Mouse (Mus musculus): ENCODE measurements around the gene Slc18b1. TPM values are rescaled to one million over a fixed set of nuclear protein-coding genes. Genes with fewer than 3 reads are reported as not detected.
"Not testable (repeated sequence)": the region's sequence is repeated elsewhere in the genome, so short reads cannot be mapped to it uniquely, and the experiment has no call there.

The Slc18b1 gene
- polyA plus RNA-seq, 1 experiment from 2014 or later, result 15.8 TPM

GRCm38 (mm10) chr10:23784121-23784520 is 12.7 kb upstream of the Slc18b1 start:
- Histone ChIP-seq H3K4me3 (ENCODE audit: low read depth, low read length) (no peak overlapping the region), H3K9ac (ENCODE audit: low read length) (no peak overlapping the region), H3K4me1 (ENCODE audit: control insufficient read depth, insufficient read depth, low read length) (peaks cover 9% of the 10 kb centered on the region), H3K27ac (ENCODE audit: low read depth, low read length) (no peak overlapping the region), H3K27me3 (ENCODE audit: control insufficient read depth, insufficient read depth, low read length) (no peaks in the 10 kb centered on the region), H3K9me3 (ENCODE audit: control insufficient read depth, low read length) (no peaks in the 10 kb centered on the region), H3K4me2 (ENCODE audit: low read depth) (no peak overlapping the region), H3K36me3 (ENCODE audit: control insufficient read depth, insufficient read depth, low read length) (peaks cover 2% of the 10 kb centered on the region)
- WGBS, result 47% methylated on average over 2 of the region's 2 CpGs
- no peak for DNase-seq (ENCODE audit: low spot score)
- ATAC-seq (ENCODE audit: insufficient read depth, low FRiP score, low TSS enrichment), result no peak

GRCm38 (mm10) chr10:23785599-23785998 is 11.2 kb upstream of the Slc18b1 start:
- H3K27ac ChIP-seq (ENCODE audit: low read depth, low read length); H3K36me3 ChIP-seq (ENCODE audit: control insufficient read depth, insufficient read depth, low read length); DNase-seq (ENCODE audit: low spot score); H3K27me3 ChIP-seq (ENCODE audit: control insufficient read depth, insufficient read depth, low read length); H3K4me1 ChIP-seq (ENCODE audit: control insufficient read depth, insufficient read depth, low read length); H3K9me3 ChIP-seq (ENCODE audit: control insufficient read depth, low read length); ATAC-seq (ENCODE audit: insufficient read depth, low FRiP score, low TSS enrichment): not testable (repeated sequence)
- H3K4me3 ChIP-seq (ENCODE audit: low read depth, low read length), result peak overlapping the region; percentile 68
- H3K9ac ChIP-seq (ENCODE audit: low read length), result peak overlapping the region; percentile 73
- WGBS, result 40% methylated on average over 7 of the region's 7 CpGs
- peak overlapping the region; percentile 92 for H3K4me2 ChIP-seq (ENCODE audit: low read depth)

- H3K4me3 ChIP-seq (ENCODE audit: low read depth, low read length), result peak overlapping the region; percentile 68
- WGBS, result under 1% methylated on average over 4 of the region's 4 CpGs
- no peak overlapping the region for H3K27ac ChIP-seq (ENCODE audit: low read depth, low read length)
- H3K9ac ChIP-seq (ENCODE audit: low read length), result peak overlapping the region; percentile 73
- no peaks in the 10 kb centered on the region for H3K9me3 ChIP-seq (ENCODE audit: control insufficient read depth, low read length)
- H3K36me3 ChIP-seq (ENCODE audit: control insufficient read depth, insufficient read depth, low read length), result peaks cover 2% of the 10 kb centered on the region
- no peak for DNase-seq (ENCODE audit: low spot score)
- peaks cover 9% of the 10 kb centered on the region for H3K4me1 ChIP-seq (ENCODE audit: control insufficient read depth, insufficient read depth, low read length)
- H3K4me2 ChIP-seq (ENCODE audit: low read depth), result peak overlapping the region; percentile 92
- H3K27me3 ChIP-seq (ENCODE audit: control insufficient read depth, insufficient read depth, low read length), result no peaks in the 10 kb centered on the region
- ATAC-seq (ENCODE audit: insufficient read depth, low FRiP score, low TSS enrichment), result no peak
Observed at GRCm38 (mm10) chr10:23786040-23786439, 10.7 kb upstream of the Slc18b1 start.

GRCm38 (mm10) chr10:23786631-23787038 is 10.2 kb upstream of the Slc18b1 start:
- Histone ChIP-seq H3K27ac (ENCODE audit: low read depth, low read length) (peak overlapping the region; percentile 1; the same call in 1 of the 2 replicates), H3K4me2 (ENCODE audit: low read depth) (peak overlapping the region; percentile 92), H3K4me3 (ENCODE audit: low read depth, low read length) (peak overlapping the region; percentile 68), H3K9ac (ENCODE audit: low read length) (peak overlapping the region; percentile 73)
- not testable (repeated sequence) for H3K4me1 ChIP-seq (ENCODE audit: control insufficient read depth, insufficient read depth, low read length); H3K9me3 ChIP-seq (ENCODE audit: control insufficient read depth, low read length); H3K36me3 ChIP-seq (ENCODE audit: control insufficient read depth, insufficient read depth, low read length); DNase-seq (ENCODE audit: low spot score); H3K27me3 ChIP-seq (ENCODE audit: control insufficient read depth, insufficient read depth, low read length)
- under 1% methylated on average over 23 of the region's 23 CpGs for WGBS
- ATAC-seq (ENCODE audit: insufficient read depth, low FRiP score, low TSS enrichment), result peak; percentile 32

- peak; percentile 94 for ATAC-seq (ENCODE audit: insufficient read depth, low FRiP score, low TSS enrichment)
Observed at GRCm38 (mm10) chr10:23787062-23787821, 9.5 kb upstream of the Slc18b1 start, which contains the start of gene Rps12. Rps12 (minus strand) TSS chr10:23787275.

GRCm38 (mm10) chr10:23788056-23788600 is 8.7 kb upstream of the Slc18b1 start:
- WGBS, result 12% methylated on average over 8 of the region's 8 CpGs

More at GRCm38 (mm10) chr10:23787062-23787821, 9.5 kb upstream of the Slc18b1 start, which contains the start of gene Rps12:
- under 1% methylated on average over 51 of the region's 51 CpGs for WGBS
- DNase-seq (ENCODE audit: low spot score), result peak; percentile 99
- no peaks in the 10 kb centered on the region for H3K9me3 ChIP-seq (ENCODE audit: control insufficient read depth, low read length)
- H3K9ac ChIP-seq (ENCODE audit: low read length), result peak within 1 kb of the TSS; percentile 73
- peak within 1 kb of the TSS; percentile 68 for H3K4me3 ChIP-seq (ENCODE audit: low read depth, low read length)
- H3K27ac ChIP-seq (ENCODE audit: low read depth, low read length), result peak within 1 kb of the TSS; percentile 28
- peaks cover 2% of the 10 kb centered on the region for H3K36me3 ChIP-seq (ENCODE audit: control insufficient read depth, insufficient read depth, low read length)
- peak within 1 kb of the TSS; percentile 92 for H3K4me2 ChIP-seq (ENCODE audit: low read depth)
- no peaks in the 10 kb centered on the region for H3K27me3 ChIP-seq (ENCODE audit: control insufficient read depth, insufficient read depth, low read length)
- H3K4me1 ChIP-seq (ENCODE audit: control insufficient read depth, insufficient read depth, low read length), result peaks cover 9% of the 10 kb centered on the region

GRCm38 (mm10) chr10:23795871-23796520 is 790 bp upstream of the Slc18b1 start:
- DNase-seq (ENCODE audit: low spot score) (no peak), ATAC-seq (ENCODE audit: insufficient read depth, low FRiP score, low TSS enrichment) (peak; percentile 11; the same call in 1 of the 2 replicates)
- Histone ChIP-seq H3K4me1 (ENCODE audit: control insufficient read depth, insufficient read depth, low read length) (no peaks in the 10 kb centered on the region), H3K9ac (ENCODE audit: low read length) (no peak overlapping the region), H3K27me3 (ENCODE audit: control insufficient read depth, insufficient read depth, low read length) (no peaks in the 10 kb centered on the region), H3K4me2 (ENCODE audit: low read depth) (peak overlapping the region; percentile 75), H3K4me3 (ENCODE audit: low read depth, low read length) (no peak overlapping the region; the same call in 1 of the 2 replicates), H3K36me3 (ENCODE audit: control insufficient read depth, insufficient read depth, low read length) (no peaks in the 10 kb centered on the region), H3K27ac (ENCODE audit: low read depth, low read length) (no peak overlapping the region), H3K9me3 (ENCODE audit: control insufficient read depth, low read length) (no peaks in the 10 kb centered on the region)
- WGBS, result 61% methylated on average over 9 of the region's 9 CpGs

More at GRCm38 (mm10) chr10:23788056-23788600, 8.7 kb upstream of the Slc18b1 start:
- Histone ChIP-seq H3K9ac (ENCODE audit: low read length) (peak overlapping the region; percentile 73), H3K36me3 (ENCODE audit: control insufficient read depth, insufficient read depth, low read length) (peaks cover 2% of the 10 kb centered on the region), H3K4me1 (ENCODE audit: control insufficient read depth, insufficient read depth, low read length) (peaks cover 9% of the 10 kb centered on the region), H3K27ac (ENCODE audit: low read depth, low read length) (no peak overlapping the region), H3K9me3 (ENCODE audit: control insufficient read depth, low read length) (no peaks in the 10 kb centered on the region), H3K27me3 (ENCODE audit: control insufficient read depth, insufficient read depth, low read length) (no peaks in the 10 kb centered on the region), H3K4me3 (ENCODE audit: low read depth, low read length) (peak overlapping the region; percentile 68), H3K4me2 (ENCODE audit: low read depth) (peak overlapping the region; percentile 56)
- DNase-seq (ENCODE audit: low spot score) (no peak), ATAC-seq (ENCODE audit: insufficient read depth, low FRiP score, low TSS enrichment) (no peak)

- 39% methylated on average over 3 of the region's 3 CpGs for WGBS
Observed at GRCm38 (mm10) chr10:23797606-23798005, 820 bp downstream of the Slc18b1 start.

More at GRCm38 (mm10) chr10:23797606-23798005, 820 bp downstream of the Slc18b1 start:
- Histone ChIP-seq H3K27ac (ENCODE audit: low read depth, low read length) (no peak overlapping the region), H3K9ac (ENCODE audit: low read length) (peak overlapping the region; percentile 26; the same call in 1 of the 2 replicates), H3K36me3 (ENCODE audit: control insufficient read depth, insufficient read depth, low read length) (no peaks in the 10 kb centered on the region), H3K9me3 (ENCODE audit: control insufficient read depth, low read length) (no peaks in the 10 kb centered on the region), H3K4me1 (ENCODE audit: control insufficient read depth, insufficient read depth, low read length) (no peaks in the 10 kb centered on the region), H3K4me3 (ENCODE audit: low read depth, low read length) (peak overlapping the region; percentile 56; the same call in 1 of the 2 replicates), H3K27me3 (ENCODE audit: control insufficient read depth, insufficient read depth, low read length) (no peaks in the 10 kb centered on the region), H3K4me2 (ENCODE audit: low read depth) (peak overlapping the region; percentile 75)
- no peak for ATAC-seq (ENCODE audit: insufficient read depth, low FRiP score, low TSS enrichment)
- no peak for DNase-seq (ENCODE audit: low spot score)
